Mouse (Mus musculus) megakaryocyte-erythroid progenitor cell, adult 5-6 weeks (primary cell): ENCODE measurements around the gene Ccdc60. TPM values are rescaled to one million over a fixed set of nuclear protein-coding genes. Genes with fewer than 3 reads are reported as not detected.
A peak's percentile ranks its signal among the peaks of the same experiment; 100 is the strongest.
"Not testable (repeated sequence)": the region's sequence is repeated elsewhere in the genome, so short reads cannot be mapped to it uniquely, and the experiment has no call there.

Experiments used
- ATAC-seq: replicated peaks from 2 replicates; pipeline ENCODE4 v1.8.0; 2016; ENCODE audit warnings: mild to moderate bottlenecking, inconsistent platforms; ENCODE audit not compliant: severe bottlenecking, poor library complexity, low FRiP score, low TSS enrichment
- total RNA-seq, 2 experiments: library from RNA; stranded (forward) in 1 of 2; stranded (reverse) in 1 of 2; fragments of 200-1000, 215-1000 nt in 1 of 2; fragments of >200 nt in 1 of 2; fragmentation: Nextera tagmentation in 1 of 2; gene quantifications; 2 replicates each; pipeline ENCODE4 v1.2.3; 2014 to 2017

Ccdc60 gene
- total RNA-seq (2014; fragmentation: Nextera tagmentation) (not detected in 2 replicates), total RNA-seq (2017) (0.34 TPM in 1 of 2 replicates, not detected in the other)

DNA sequence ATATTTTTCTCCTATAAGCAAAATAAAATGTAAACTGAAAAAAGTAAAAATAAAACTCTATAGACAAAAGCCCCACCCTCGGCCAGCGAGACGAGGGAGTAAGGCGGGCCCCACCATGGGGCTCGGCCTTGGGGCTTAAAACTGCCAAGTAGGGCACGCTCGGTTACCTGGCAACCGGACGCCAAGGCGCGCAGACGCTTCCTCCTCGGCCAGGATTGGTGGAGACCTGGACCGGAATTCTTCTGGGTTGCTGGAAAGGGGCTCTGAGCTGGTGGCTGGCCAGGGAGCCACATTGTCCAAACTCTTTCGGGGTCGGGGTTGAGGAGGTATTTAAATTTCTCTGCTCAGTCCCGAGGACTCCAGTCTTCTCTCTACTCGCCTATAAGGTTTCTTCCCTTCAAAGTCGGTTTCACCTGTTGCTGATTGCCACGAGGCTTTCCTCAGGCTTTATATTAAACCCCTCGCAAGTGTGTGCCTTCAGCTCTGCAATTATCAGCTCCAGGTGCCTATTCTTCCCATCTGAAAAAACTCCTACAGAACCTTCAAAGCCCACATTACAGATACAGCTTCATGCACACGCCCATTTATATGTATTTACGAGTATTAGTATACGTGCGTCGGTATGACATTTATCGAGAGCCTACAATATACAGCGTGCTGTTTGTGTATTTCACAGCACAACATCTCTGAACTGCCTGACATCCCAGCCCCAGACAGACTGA lies at the start of gene Ccdc60:
Gene Ccdc60, minus strand, starts transcription at position 137 of the 722 bp plus-strand sequence.
- ATAC-seq, result peak; percentile 75

DNA sequence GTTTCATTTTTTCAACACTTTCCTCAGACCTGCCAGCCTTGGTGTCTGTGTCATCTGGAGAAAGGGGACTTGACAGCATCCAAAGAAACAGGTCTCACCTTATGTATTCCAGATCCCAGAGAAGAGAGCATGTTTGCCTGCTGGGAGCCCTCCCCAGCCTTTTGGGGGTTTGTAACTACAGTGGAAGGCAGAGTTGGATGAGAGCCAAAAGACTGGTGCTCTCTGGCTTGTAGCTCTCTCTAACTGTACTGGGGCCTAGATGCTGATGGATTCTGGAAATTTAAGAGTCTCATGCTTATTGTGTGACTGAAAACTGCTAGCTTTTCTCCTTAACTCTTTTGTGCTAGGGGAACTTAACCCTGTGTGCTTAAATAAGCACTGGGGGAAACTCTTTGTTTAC lies 47.4 kb upstream of the Ccdc60 start:
- no peak for ATAC-seq

- ATAC-seq, result no peak
Observed at GRCm38 (mm10) chr5:116328911-116329310, 40.1 kb upstream of the Ccdc60 start.

- no peak for ATAC-seq
Observed at GRCm38 (mm10) chr5:116323401-116323800, 34.6 kb upstream of the Ccdc60 start.

GRCm38 (mm10) chr5:116322365-116323027 lies 33.7 kb upstream of the Ccdc60 start:
- ATAC-seq, result no peak

DNA sequence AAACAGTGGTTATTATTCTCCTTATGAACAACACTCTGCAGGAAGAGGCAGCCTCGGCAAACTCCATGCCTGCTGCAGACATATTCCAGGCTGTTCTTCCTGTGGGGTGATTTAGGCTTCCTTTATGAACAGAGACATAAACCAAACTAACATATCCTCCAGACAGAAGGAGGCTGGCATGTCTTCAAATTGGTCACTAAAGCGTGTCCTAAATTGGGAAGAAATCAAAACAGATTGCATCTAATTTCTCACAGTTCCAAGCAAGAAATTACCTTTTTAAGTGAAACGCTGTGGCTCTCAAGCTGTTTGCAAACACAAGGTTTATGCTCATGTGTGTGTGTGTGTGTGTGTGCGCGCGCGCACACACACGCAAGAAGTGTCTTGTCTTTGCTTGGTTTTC lies 24.9 kb upstream of the Ccdc60 start:
- ATAC-seq, result no peak

GRCm38 (mm10) chr5:116312111-116312737 lies 23.4 kb upstream of the Ccdc60 start:
- ATAC-seq, result no peak

DNA sequence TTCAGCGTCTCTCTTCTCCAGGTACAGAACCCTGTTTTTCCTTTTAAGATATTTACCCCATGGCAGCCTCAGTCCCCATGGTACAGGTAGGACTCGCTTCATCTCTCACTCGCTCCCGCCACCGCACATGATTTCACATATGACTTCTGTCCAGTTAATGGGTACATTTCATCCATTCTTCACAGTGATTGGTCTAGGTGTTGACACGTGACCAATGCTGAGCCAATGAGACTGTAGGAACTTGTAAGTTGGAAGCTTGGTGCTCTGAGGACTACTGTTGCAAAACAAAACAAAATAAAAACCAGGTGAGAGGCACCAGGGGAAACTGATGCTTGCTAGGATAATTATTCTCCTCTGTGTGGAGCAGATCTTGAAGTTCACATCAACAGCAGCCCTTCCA lies 22.9 kb upstream of the Ccdc60 start:
- no peak for ATAC-seq

- ATAC-seq, result no peak
Observed at GRCm38 (mm10) chr5:116309383-116309801, 20.6 kb upstream of the Ccdc60 start.

GRCm38 (mm10) chr5:116305557-116305956 lies 16.8 kb upstream of the Ccdc60 start:
- ATAC-seq, result no peak

DNA sequence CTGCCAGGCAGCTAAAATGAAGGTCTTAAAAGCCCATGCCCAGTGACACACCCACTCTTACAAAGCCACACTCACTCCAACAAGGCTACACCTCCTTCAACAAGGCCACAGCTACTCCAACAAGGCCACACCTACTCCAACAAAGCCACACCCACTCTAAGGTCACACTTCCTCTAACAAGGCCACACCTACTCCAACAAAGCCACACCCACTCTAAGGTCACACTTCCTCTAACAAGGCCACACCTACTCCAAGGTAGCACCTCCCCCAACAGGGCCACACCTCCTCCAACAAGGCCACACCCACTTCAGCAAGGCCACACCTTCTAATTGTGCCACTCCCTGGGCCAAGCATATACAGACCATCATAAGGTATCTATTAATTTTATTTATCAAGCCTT lies 16.4 kb upstream of the Ccdc60 start:
- ATAC-seq, result not testable (repeated sequence)

DNA sequence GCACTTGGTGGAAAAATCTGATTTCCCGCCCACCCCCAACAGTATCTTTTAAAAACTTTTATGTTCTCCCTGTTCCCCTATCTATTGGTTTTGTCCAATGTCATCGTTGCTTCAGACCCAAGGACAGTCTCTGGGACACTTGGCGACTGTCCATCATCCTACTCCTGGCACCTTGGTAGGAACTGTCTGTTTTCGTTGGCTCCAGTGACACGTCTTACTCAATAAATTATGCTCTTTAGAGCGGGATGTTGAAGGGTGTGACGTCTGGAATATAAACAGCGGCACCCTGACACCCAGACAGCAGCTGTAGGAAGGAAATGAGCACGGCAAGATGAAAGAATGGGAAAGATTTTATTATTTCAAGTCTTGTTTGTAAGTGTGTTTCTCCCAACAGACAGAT lies 12.2 kb upstream of the Ccdc60 start:
- ATAC-seq, result no peak

- no peak for ATAC-seq
Observed at GRCm38 (mm10) chr5:116293501-116293900, 4.7 kb upstream of the Ccdc60 start.

GRCm38 (mm10) chr5:116290584-116290983 lies 1.8 kb upstream of the Ccdc60 start:
- ATAC-seq, result no peak

DNA sequence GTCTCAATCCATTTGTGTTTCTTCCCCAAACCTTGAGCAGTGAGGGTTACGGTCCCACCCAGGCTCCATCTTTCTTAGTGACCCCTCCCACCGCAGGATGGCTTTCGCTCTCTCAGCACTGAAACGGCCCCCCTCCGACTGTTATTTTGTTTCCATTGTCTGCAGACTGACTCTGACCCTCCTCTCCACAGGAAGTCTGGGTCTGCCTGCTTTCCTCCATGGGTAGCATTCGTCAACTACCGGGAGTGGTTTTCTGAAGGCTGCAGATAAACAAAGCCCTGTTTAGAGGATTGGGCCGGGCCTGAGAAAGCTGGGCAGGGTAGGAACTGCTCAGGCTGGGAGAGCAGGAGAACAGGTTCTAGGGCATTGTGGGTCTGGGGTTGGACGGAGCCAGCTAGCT lies 1.1 kb upstream of the Ccdc60 start:
- ATAC-seq, result no peak

- no peak for ATAC-seq
Observed at GRCm38 (mm10) chr5:116288183-116288582, 602 bp downstream of the Ccdc60 start.

GRCm38 (mm10) chr5:116285532-116286176 lies 3.1 kb downstream of the Ccdc60 start:
- ATAC-seq, result no peak

GRCm38 (mm10) chr5:116280518-116280917 lies 8.3 kb downstream of the Ccdc60 start:
- ATAC-seq, result no peak

DNA sequence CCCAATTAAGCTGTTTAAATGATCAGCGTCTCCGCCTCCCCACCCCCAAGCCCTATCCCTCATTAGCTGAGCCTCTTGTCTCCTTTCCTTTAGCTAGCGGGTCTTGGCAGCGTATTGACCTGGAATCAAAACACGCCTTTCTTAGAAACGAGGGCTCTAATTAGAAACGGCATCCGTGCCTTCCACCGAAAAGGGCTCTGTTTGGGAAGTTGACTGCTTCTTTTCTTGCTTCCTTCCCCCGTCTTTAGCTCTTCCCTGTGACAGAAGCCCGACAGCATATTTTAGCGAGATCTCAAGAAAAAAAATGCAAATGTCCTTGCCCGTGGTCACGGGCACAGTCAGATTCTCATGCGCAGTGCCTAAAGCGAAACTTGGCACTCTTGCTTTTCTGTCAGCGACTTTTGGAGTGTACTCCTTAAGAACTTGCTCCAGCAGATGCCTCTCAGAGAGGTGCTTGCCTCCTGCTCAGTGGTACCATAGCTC lies 10.3 kb downstream of the Ccdc60 start:
- ATAC-seq, result no peak

GRCm38 (mm10) chr5:116277951-116278350 lies 10.8 kb downstream of the Ccdc60 start:
- ATAC-seq, result no peak
